Mouse (Mus musculus) cerebellum, postnatal 25 days (tissue): Measurements from ENCODE around the gene Msrb1.
"Not testable (repeated sequence)": the region's sequence is repeated elsewhere in the genome, so short reads cannot be mapped to it uniquely, and the experiment has no call there.

ENCODE experiments used
- DNase-seq, 2 experiments: peaks; one replicate each; pipeline ENCODE4 v3.0.0; 2021; ENCODE audit warnings: mixed read lengths in 2 of 2

The Msrb1 gene

GRCm38 (mm10) chr17:24720616-24721015, 15.8 kb upstream of the Msrb1 start:
- DNase-seq, result not testable (repeated sequence)

GRCm38 (mm10) chr17:24721383-24721955, 15.0 kb upstream of the Msrb1 start:
- DNase-seq, result not testable (repeated sequence)

DNA sequence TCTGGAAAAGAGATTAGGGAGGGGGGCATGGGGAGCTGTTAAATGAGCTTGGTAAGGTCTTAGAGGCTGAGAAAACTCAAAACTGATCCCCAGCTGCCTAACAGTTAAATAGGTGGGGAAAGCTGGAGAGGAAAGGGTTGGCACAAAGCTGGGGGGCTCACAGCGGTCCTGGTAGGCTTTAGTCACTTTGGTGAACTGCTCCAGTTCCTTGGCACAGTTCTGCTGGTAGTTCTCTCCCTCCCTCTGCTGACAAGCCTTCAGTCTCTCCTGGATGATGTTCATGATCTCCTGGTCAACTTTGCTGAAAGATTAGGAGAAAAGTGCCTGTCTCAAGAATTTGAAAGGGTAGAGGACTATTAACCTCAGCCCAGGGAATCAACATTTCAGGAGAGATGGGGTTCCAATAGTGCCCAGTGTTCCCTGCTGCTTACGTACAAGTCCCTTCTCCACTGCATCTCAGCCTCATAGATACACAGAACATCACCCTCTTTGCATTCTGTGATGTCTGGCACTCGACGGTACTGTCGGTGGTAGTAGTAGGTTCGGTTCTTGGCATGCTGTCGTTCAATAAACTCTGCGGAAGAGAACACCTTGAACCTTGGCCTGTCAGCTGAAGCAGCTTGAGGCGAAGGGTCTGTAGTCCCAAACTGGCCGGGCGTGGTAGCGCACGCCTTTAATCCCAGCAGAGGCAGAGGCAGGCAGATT, 14.1 kb upstream of the Msrb1 start:
- no peak for DNase-seq

DNA sequence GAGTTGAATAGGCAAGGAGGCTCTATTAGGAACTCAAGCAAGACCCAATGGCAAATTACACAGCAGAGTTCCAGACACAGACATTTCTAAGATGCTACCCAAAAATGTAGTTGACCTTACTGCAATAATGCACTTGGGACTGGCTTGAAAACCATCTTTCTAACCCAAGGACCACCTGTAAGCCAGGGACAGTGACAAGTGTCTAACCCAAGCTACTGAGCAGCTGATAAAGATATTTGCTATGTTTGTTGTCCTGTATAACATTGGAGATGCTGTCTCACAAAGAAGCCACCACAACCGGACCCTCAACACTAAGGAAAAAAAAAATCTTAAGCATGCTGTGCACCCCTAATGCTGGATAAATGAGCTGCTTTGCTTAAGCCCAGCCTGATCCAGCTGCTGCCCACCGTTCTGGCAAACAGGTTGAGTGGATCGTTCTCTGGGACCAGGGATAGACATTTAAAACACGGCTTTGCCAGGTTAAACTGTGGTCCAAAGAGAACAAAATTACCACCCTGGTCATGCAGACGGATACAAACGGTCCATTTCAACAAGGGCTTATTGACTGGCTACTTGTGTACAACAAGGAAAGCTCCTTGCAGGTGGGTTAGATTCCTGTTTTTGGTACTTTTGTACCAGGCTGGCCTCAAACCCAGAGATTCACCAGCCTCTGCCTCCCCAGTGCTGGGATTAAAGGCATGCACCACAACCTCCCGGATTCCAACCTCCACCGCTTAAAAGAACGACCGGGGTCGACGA, 13.1 kb upstream of the Msrb1 start:
- no peak for DNase-seq

DNA sequence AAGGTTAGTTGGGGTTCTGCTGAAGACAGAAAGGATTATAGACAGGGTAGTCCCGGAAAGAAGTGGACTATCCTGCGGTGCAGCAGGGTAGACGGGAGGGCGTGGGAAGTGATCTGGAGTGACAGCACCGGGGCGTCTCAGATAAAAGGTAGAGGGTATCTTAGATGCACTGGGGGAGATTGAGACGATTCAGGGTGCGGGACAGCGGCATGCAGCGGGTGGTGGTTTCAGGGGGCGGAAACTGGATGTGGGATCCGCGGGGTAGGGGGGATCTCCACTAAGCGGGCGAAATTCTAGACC, 12.6 kb upstream of the Msrb1 start:
- DNase-seq, result no peak

DNA sequence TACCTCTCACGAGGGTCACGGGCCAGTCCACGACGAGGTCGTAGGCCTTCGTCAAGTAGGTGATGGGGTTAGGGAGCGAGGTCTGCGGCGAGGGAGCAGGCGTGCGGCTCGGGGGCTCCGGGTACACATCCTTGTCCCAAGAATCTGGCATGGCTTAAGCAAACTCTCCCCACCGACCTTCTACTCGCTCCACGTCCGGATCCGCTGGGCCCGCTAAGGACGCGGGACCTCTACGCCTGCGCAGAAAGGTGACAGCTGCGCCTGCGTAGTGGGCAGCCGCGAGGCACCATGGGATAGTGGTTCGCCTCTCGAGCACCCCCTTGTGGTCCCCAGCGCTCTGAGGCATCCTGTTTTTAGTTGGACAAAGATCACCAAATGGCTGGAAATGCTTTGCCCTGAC, 12.3 kb upstream of the Msrb1 start, which contains the start of gene Ndufb10:
Ndufb10 (minus strand) TSS at position 295 of the 400 bp plus-strand sequence.
- peak; percentile 99 for DNase-seq

- no peak for DNase-seq
Measured at GRCm38 (mm10) chr17:24725637-24726390, 10.6 kb upstream of the Msrb1 start.

- DNase-seq, result no peak
Measured at GRCm38 (mm10) chr17:24727618-24728017, 8.8 kb upstream of the Msrb1 start, which contains the start of gene Rpl3l. Gene Rpl3l (plus strand): TSS chr17:24727820.

DNA sequence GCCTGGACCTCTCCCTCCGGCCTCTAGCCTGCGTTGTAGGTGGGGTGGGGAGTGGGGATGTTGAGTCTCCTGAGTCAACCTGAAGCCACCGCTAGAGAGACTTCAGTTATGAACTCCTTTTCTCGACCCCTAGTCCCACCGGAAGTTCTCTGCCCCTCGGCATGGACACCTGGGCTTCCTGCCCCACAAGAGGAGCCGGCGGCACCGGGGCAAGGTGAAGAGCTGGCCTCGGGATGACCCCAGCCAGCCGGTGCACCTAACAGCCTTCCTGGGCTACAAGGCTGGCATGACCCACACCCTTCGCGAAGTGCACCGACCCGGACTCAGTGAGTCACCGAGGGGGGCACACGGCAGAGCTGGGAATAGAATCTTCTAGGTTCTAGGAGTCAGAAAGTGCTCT, 8.3 kb upstream of the Msrb1 start:
- DNase-seq, result no peak

DNA sequence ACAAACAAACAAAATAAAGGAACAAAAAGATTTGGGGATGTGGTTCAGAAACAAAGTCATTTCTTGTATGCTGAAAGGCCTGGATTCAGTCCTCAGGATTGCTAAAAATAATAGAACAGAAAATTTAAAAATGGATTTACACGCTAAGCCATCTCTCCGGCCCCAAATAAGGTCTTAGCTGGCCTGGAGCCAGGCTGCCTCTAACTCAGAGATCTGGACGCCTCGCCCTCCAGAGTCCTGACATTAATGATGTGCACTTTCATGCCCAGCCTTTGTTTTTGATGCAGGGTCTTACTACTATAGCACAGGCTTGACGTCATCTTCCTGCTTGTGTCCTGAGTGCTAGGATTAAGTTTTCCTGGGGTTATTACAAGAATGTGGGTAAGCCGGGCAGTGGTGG, 7.4 kb upstream of the Msrb1 start:
- no peak for DNase-seq

DNA sequence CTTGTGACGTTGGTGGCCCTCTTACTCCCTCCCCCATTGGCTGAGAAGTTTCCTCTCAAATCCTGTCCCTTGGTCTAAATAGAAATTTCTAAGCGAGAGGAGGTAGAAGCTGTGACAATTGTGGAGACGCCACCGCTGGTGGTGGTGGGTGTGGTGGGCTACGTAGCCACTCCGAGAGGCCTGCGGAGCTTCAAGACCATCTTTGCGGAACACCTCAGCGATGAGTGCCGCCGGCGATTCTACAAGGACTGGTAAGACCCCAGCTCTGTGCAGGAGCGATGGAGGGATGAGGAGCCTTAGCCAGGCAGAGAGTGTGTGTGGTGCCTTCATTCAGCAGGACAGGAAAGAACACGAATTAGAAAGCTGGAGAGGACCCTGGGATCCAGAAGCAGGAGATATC, 5.7 kb upstream of the Msrb1 start:
- no peak for DNase-seq

- no peak for DNase-seq
Measured at GRCm38 (mm10) chr17:24732233-24732935, 4.1 kb upstream of the Msrb1 start.

DNA sequence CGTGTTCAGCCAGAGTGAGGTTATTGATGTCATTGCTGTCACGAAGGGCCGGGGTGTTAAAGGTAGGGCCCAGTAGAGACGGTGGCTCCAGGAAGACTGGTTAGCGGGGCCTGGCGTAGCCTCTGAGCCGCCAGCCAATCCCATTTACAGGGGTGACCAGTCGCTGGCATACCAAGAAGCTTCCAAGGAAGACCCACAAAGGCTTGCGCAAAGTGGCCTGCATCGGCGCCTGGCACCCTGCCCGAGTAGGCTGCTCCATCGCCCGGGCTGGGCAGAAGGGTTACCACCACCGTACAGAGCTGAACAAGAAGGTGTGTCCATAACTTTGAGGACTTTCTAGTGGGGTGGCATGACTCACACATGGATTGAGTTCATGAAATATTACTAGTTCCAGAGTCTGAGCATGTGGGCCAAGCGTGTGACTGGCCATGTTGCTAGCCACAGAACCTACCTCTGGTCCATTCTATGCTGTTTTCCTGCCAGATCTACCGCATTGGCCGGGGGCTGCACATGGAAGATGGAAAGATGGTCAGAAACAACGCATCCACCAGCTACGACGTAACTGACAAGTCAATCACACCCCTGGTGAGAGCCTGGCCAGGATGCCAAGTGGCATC, 2.9 kb upstream of the Msrb1 start:
- peak in 1 of 2 experiments; percentile 29 for DNase-seq

- DNase-seq, result no peak
Measured at GRCm38 (mm10) chr17:24734513-24734912, 1.9 kb upstream of the Msrb1 start.

DNA sequence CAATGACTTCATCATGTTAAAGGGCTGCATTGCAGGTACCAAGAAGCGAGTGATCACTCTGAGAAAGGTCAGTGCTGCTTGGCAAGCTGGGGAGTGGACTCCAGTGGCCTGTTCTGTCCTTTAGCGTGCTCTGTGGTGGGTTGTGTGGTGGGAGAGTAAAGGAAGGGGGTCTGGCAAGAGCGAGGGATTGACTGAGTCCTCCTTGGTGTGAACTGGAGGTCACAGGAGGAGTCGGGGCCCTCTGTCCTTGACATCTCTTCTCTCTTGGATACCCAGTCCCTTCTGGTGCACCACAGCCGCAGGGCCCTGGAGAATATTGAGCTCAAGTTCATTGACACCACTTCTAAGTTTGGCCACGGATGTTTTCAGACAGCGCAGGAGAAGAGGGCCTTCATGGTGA, 996 bp upstream of the Msrb1 start:
- DNase-seq, result no peak

- DNase-seq, result no peak
Measured at GRCm38 (mm10) chr17:24737135-24737810, 831 bp downstream of the Msrb1 start.

GRCm38 (mm10) chr17:24738238-24738637, 1.8 kb downstream of the Msrb1 start:
- no peak for DNase-seq

GRCm38 (mm10) chr17:24739926-24740325, 3.5 kb downstream of the Msrb1 start:
- DNase-seq, result no peak

GRCm38 (mm10) chr17:24742307-24742706, 5.9 kb downstream of the Msrb1 start:
- no peak for DNase-seq

- DNase-seq, result no peak
Measured at GRCm38 (mm10) chr17:24743896-24744295, 7.5 kb downstream of the Msrb1 start.

GRCm38 (mm10) chr17:24744381-24744780, 7.9 kb downstream of the Msrb1 start:
- no peak for DNase-seq
